Mouse (Mus musculus) forebrain, embryonic 15.5 days (tissue): ENCODE results near the gene Tmem212. TPM values are rescaled to one million over a fixed set of nuclear protein-coding genes. Genes with fewer than 3 reads are reported as not detected.

Source experiments
- ATAC-seq: fragments of 200-750 bp; cut with Nextera tagmentation; replicated peaks from 2 replicates; pipeline ENCODE4 v1.8.0; 2017; ENCODE audit warnings: mild to moderate bottlenecking, moderate TSS enrichment, moderate library complexity
- H3K27ac ChIP-seq: fragments of 300-500 bp; sonication (generic); replicated peaks from 2 replicates; pipeline ENCODE4 v1.5.1; 2015; ENCODE audit warnings: mild to moderate bottlenecking, inconsistent platforms
- H3K27me3 ChIP-seq: fragments of 300-500 bp; sonication (generic); 2 replicates; pipeline ENCODE4 v1.6.1; 2015; ENCODE audit warnings: inconsistent platforms
- H3K36me3 ChIP-seq: fragments of 300-500 bp; sonication (generic); 2 replicates; pipeline ENCODE4 v1.6.1; 2015; ENCODE audit warnings: mild to moderate bottlenecking, inconsistent platforms
- H3K4me1 ChIP-seq: fragments of 300-500 bp; sonication (generic); 2 replicates; pipeline ENCODE4 v1.6.1; 2015; ENCODE audit warnings: inconsistent platforms
- H3K4me2 ChIP-seq: fragments of 300-500 bp; sonication (generic); replicated peaks from 2 replicates; pipeline ENCODE4 v1.6.1; 2015; ENCODE audit warnings: mild to moderate bottlenecking, inconsistent platforms
- H3K4me3 ChIP-seq: fragments of 300-500 bp; sonication (generic); 2 replicates; pipeline ENCODE4 v1.5.1; 2015; ENCODE audit warnings: mild to moderate bottlenecking, inconsistent platforms
- H3K9ac ChIP-seq: fragments of 300-500 bp; sonication (generic); replicated peaks from 2 replicates; pipeline ENCODE4 v1.6.1; 2015; ENCODE audit warnings: mild to moderate bottlenecking, inconsistent platforms
- H3K9me3 ChIP-seq: fragments of 300-500 bp; sonication (generic); 2 replicates; pipeline ENCODE4 v1.6.1; 2016; ENCODE audit warnings: inconsistent platforms
- WGBS: fragments of 180-500 bp; shearing (Covaris S2); methylation state at CpG from one replicate; pipeline ENCODE4 v1.1.7; 2015; ENCODE audit warnings: mixed read lengths; 5-methylcytosine and 5-hydroxymethylcytosine counted together
- polyA plus RNA-seq: library from polyadenylated mRNA; unstranded; fragments of >200 nt; fragmentation: Nextera tagmentation; extraction: Ambion mirVana; gene quantifications from 2 replicates; pipeline ENCODE4 v1.2.1, GENCODE M21; 2015

Tmem212 gene
- polyA plus RNA-seq, 1 experiment from 2014 or later: not detected

DNA sequence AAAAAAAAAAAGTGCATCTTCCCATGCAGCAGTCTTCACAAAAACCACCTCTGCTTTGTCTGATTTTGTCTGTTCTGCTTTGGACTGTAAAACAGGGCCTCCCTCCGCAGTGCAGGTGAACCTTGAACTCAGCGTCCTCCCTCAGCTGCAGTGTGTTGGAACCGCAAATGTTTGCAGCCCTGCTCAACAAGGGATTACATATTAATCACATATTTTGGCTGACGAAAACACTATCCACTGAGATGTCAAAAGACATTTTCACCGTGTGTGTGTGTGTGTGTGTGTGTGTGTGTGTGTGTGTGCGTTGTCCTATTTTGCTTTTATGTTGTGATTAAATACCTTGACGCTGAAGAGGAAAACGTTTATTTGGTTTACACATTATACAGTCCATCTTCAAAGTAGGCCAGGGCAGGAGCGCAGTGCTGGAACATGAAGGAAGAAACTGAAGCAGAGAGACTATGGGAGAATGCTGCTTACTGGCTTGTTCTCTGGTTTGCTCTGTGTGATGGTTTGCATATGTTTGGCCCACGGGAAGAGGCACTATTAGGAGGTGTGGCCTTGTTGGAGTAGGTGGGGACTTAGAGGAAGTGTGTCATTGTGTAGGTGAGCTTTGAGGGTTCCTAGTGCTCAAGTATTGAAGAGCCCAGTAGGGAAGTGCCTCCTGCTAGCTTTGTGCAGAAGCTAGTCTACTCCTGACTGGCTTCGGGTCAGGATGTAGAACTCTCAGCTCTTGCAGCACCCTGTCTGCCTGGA is 25.3 kb upstream of the Tmem212 start:
- no peak overlapping the region for H3K9ac ChIP-seq
- H3K27me3 ChIP-seq: no peaks in the 10 kb centered on the region
- H3K4me2 ChIP-seq: no peak overlapping the region
- H3K4me1 ChIP-seq: no peaks in the 10 kb centered on the region
- no peaks in the 10 kb centered on the region for H3K36me3 ChIP-seq
- no peaks in the 10 kb centered on the region for H3K9me3 ChIP-seq
- 91% methylated on average over 11 of the region's 11 CpGs for whole genome bisulfite sequencing
- H3K4me3 ChIP-seq: no peak overlapping the region
- no peak overlapping the region for H3K27ac ChIP-seq
- ATAC-seq: no peak

DNA sequence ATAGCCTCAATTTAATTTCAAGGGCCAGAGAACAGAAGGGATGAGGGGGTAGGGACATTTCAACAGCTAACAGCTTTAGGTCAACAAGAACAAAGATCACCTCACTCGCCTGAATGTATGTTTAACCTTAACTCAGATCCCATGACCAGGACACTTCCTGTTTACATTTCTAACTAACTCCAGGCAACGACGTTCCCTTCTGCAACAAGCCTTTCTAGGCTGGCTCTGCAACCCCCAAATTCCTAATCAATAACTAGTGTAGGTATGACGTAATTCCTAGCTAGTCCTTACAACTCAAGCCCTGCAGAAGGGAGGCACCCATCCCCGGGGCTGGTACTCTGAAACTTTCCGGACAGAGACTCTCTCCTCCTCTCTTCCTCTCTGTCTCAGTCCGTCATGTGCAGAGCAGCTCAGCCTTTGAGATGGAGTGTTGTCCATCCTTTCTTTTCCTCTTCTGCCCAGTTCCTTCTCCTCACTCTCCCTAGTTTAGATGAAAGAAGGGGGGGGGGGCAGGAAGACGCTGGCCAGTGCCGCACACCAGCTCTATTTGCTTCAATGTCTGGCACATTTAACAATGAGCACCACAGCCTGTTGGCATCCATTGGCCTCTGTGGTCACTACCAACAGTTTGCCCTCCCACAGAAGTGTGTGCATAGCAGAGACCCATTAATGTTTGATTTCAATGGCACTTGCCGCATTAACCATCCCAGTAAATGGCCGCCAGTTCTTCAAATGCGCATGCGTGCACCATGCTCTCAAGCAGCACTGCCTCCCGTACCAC is 22.7 kb upstream of the Tmem212 start:
- Histone ChIP-seq H3K4me2 (no peak overlapping the region), H3K9me3 (no peaks in the 10 kb centered on the region), H3K9ac (no peak overlapping the region), H3K36me3 (no peaks in the 10 kb centered on the region), H3K4me3 (no peak overlapping the region), H3K27ac (no peak overlapping the region), H3K4me1 (no peaks in the 10 kb centered on the region), H3K27me3 (no peaks in the 10 kb centered on the region)
- WGBS: 93% methylated on average over 14 of the region's 14 CpGs
- ATAC-seq: no peak

DNA sequence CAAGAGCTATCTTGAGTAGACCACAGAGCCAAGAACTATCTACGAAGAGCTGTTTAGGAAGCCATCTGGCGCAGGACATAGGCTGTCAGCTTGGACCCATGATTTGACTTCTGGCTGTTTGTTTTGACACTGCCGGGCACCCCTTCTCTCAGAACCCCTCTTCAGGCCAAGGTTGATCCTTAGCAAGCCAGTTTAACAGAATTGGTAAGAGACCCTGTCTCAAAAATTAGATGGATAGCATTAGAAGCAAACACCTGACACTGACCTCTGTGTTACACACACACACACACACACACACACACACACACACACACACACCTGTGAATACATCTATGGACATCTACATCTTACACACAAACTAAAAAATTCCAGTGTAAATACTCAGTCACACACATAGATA is 12.8 kb upstream of the Tmem212 start:
- Histone ChIP-seq H3K36me3 (no peaks in the 10 kb centered on the region), H3K4me3 (no peak overlapping the region), H3K9me3 (no peaks in the 10 kb centered on the region), H3K9ac (no peak overlapping the region), H3K4me1 (no peaks in the 10 kb centered on the region), H3K27ac (no peak overlapping the region), H3K27me3 (no peaks in the 10 kb centered on the region), H3K4me2 (no peak overlapping the region)
- no peak for ATAC-seq
- WGBS: 96% methylated on average over 3 of the region's 3 CpGs

DNA sequence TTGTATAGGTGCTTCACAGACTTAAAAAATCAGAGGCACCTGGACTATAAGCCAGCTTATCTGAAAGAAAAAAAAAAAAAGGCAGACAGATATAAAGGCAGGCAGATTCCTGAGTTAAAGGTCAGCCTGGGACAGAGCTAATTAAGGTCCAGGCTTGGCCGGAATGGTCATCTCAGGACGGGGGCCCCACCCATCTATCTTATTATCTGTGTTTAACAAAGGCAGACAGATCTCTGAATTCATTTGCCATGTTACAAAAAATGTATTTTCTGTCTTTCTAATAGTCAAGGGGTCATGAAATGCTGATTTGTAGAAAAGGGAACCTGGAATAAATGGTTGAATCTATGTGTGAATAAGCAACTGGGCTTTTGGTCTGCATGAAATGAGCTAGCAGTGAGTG is 12.1 kb upstream of the Tmem212 start:
- no peaks in the 10 kb centered on the region for H3K9me3 ChIP-seq

DNA sequence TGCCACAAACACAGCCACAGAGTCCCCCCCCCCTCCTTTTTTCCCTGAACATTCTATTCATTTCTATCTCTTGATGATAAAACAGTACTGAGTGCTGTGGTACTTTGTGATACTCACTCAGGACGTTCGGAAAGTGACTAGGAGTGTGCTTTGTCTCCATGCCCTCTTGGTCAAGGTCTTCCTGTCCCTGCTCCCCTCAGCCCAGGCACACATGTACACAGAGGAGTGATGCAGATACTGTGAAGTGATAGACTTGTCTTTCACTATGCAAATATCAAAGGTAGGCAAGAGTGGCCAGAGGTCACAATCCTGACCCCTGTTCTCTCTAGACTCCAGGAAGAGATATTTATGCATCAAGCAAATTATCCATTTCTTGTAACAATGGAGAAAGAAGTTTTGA is 11.1 kb upstream of the Tmem212 start:
- Histone ChIP-seq H3K27ac (no peak overlapping the region), H3K27me3 (no peaks in the 10 kb centered on the region), H3K4me1 (no peaks in the 10 kb centered on the region), H3K4me2 (no peak overlapping the region), H3K36me3 (no peaks in the 10 kb centered on the region), H3K9ac (no peak overlapping the region), H3K4me3 (no peak overlapping the region), H3K9me3 (no peaks in the 10 kb centered on the region)
- ATAC-seq: no peak
- WGBS: 80% methylated on average over 2 of the region's 2 CpGs

More for the DNA sequence above, 12.1 kb upstream of the Tmem212 start:
- Histone ChIP-seq H3K36me3 (no peaks in the 10 kb centered on the region), H3K4me3 (no peak overlapping the region), H3K9ac (no peak overlapping the region), H3K27ac (no peak overlapping the region), H3K27me3 (no peaks in the 10 kb centered on the region), H3K4me1 (no peaks in the 10 kb centered on the region), H3K4me2 (no peak overlapping the region)
- ATAC-seq: no peak
- WGBS: 79% methylated on average over 2 of the region's 2 CpGs

DNA sequence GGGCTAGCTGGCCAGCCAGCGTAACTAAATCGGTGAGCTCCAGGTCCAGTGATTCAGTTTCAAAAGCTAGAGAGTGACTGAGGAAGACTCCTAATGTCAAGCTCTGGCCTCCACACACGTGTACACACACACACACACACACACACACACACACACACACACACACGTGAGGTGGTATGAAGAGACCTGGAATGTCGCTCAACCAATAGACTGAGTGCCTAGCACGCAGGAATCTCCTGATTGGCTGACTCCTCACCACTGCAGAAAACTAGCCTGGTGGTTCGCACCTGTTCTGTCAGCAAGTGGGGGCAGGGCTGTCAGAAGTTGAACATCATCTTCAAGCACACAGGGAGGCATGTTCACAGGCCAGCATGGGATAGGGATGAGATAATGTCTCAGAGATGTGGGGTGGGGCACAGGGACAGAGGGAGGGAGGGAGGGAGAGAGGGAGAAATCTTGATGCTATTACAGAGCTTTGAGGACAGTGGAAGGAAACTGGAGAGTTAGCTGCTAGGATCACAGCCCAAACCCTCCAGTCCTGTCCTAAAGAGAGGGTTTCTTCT is 10.6 kb upstream of the Tmem212 start:
- no peak overlapping the region for H3K4me3 ChIP-seq
- 75% methylated on average over 7 of the region's 7 CpGs for WGBS
- ATAC-seq: no peak
- no peaks in the 10 kb centered on the region for H3K4me1 ChIP-seq
- H3K27ac ChIP-seq: no peak overlapping the region
- H3K9me3 ChIP-seq: no peaks in the 10 kb centered on the region
- no peak overlapping the region for H3K4me2 ChIP-seq
- H3K27me3 ChIP-seq: no peaks in the 10 kb centered on the region
- no peaks in the 10 kb centered on the region for H3K36me3 ChIP-seq
- no peak overlapping the region for H3K9ac ChIP-seq

DNA sequence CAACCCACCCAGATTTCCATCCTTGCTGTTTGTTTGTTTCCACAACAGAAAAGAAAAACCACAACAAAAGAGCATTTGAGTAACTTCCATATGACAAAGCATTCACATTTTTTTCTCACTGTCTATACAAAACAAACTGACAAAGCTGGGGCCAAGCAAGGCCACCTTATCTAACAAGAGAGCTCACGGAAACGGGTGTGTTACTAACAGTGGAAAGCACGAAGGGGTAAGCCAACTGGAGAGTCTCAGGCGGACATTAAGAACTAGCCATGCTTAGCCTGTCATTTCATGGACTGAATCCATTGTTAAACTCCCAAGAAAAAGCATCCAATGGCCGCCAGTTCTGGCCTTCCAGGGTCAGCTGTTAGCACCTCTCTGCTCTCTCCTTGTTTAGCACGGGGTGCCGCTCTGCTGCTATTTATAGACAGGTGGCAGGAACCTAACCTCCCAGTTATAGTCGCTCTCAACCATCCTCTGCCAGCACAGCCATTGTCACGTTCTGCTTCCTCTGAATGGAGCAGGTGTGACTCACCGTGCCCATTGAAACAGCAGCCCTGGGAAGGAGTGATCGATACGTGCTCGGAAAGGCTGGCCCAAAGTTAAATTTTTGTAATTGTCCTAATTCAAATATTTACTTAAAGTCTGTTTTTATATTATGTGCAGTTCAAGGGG is 8.6 kb upstream of the Tmem212 start:
- H3K9me3 ChIP-seq: no peaks in the 10 kb centered on the region
- no peaks in the 10 kb centered on the region for H3K27me3 ChIP-seq
- WGBS: 49% methylated on average over 13 of the region's 13 CpGs
- H3K4me1 ChIP-seq: no peaks in the 10 kb centered on the region
- H3K27ac ChIP-seq: no peak overlapping the region
- no peak overlapping the region for H3K9ac ChIP-seq
- H3K4me3 ChIP-seq: no peak overlapping the region
- no peak for ATAC-seq
- no peak overlapping the region for H3K4me2 ChIP-seq
- no peaks in the 10 kb centered on the region for H3K36me3 ChIP-seq

DNA sequence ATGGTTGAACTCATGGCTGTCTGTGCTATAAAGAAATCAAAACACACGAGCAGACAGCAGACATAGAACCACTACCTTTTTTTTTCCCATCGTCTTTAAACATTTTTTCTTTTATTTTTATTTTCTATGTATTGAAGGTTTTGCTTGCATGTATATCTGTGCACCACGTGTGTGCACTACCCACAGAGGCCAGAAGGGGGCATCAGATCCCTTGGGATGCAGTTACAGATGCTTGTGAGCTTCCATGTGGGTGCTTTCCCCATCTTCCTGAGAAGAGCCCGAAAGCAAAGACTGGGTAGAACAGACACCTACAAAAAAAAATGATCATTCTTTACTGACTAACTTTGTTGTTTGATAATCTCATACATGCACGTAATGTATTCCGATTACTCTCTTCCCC is 5.7 kb upstream of the Tmem212 start:
- Histone ChIP-seq H3K27me3 (no peaks in the 10 kb centered on the region), H3K4me3 (no peak overlapping the region), H3K4me2 (no peak overlapping the region), H3K9me3 (no peaks in the 10 kb centered on the region), H3K4me1 (no peaks in the 10 kb centered on the region), H3K27ac (no peak overlapping the region), H3K9ac (no peak overlapping the region), H3K36me3 (no peaks in the 10 kb centered on the region)
- 89% methylated on average over 6 of the region's 6 CpGs for WGBS
- no peak for ATAC-seq

DNA sequence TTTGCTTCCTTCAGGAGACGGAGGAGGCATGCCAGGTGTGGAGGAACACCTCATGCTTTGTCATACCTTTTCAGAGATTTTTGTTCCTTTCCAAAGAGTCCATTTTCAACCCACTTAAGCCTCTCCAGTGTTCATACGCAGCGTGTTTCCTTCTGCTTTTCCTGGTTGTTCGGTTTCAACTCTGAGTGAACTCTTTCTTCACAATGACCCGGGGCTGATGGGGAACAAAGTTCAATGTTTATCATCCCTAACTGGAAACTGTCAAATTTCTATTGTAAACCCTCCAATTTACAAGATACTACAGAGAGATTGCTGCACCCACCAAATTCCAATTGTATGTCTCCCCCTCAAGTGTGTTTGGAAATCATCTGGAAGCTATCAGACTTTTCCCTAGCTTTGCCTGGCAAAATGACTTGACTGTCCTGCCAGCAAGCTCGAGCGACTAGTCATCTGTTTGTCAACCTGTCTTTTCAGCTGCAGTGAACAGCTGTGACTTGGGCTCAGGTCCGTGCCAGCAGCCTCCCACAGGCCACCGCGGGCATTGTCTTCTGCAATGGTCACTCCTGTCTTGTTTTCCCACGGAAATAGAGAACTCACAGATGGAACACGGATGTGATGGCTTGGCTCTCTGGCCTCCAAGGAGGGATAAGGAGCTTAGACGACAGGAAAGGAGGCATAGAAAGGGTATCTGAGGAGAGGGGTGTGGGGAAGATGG is 3.0 kb upstream of the Tmem212 start:
- no peak overlapping the region for H3K4me3 ChIP-seq
- H3K27ac ChIP-seq: no peak overlapping the region
- H3K36me3 ChIP-seq: no peaks in the 10 kb centered on the region
- H3K4me1 ChIP-seq: no peaks in the 10 kb centered on the region
- WGBS: 81% methylated on average over 13 of the region's 13 CpGs
- H3K9me3 ChIP-seq: no peaks in the 10 kb centered on the region
- no peak for ATAC-seq
- no peak overlapping the region for H3K4me2 ChIP-seq
- no peak overlapping the region for H3K9ac ChIP-seq
- no peaks in the 10 kb centered on the region for H3K27me3 ChIP-seq

DNA sequence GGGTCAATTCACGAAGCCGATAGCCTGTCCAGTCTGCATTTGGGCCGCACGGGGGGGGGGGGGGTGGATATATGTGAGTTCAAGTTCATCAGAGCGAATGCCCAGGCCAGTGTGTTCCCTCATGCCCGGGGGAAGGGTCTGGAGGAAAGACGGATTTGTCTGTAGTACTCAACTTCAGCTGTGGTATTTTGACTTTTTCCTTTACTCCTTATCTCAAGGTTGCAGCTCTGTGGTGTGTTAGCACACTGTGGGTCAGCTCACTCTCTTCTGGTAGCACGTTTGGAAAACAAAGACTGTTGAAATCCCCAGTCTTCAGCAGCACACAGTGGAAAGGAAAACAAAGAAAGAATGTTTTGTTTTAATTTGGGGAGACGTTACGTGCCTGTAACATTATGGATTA is 2.0 kb upstream of the Tmem212 start:
- Histone ChIP-seq H3K9me3 (no peaks in the 10 kb centered on the region), H3K36me3 (no peaks in the 10 kb centered on the region), H3K4me1 (no peaks in the 10 kb centered on the region), H3K27ac (no peak overlapping the region), H3K4me2 (no peak overlapping the region), H3K4me3 (no peak overlapping the region), H3K9ac (no peak overlapping the region), H3K27me3 (no peaks in the 10 kb centered on the region)
- no peak for ATAC-seq
- WGBS: 80% methylated on average over 10 of the region's 10 CpGs

DNA sequence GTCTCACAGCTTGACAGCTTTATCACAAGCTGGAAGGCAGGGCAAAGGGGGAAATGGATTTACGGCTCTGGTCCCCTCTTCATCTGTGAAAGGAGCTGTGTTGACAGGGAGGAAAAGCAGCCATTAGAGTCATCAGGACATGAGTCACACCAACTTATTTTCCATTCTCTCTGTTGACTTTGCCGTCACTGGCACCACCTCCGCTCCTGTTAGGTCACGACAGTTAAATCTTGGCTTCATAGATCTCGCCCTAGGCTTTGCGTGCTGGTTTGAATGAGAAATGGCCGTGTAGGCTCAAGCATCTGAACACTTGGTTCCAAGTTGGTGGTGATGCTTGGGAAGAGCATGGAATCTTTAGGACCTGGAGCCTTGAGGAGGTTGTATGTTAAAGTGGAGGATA is 9.6 kb downstream of the Tmem212 start:
- no peak overlapping the region for H3K4me2 ChIP-seq
- 81% methylated on average over 7 of the region's 7 CpGs for WGBS
- ATAC-seq: no peak
- no peak overlapping the region for H3K9ac ChIP-seq
- no peak overlapping the region for H3K27ac ChIP-seq
- no peak overlapping the region for H3K4me3 ChIP-seq
- H3K36me3 ChIP-seq: no peaks in the 10 kb centered on the region
- no peaks in the 10 kb centered on the region for H3K4me1 ChIP-seq
- H3K27me3 ChIP-seq: no peaks in the 10 kb centered on the region
- H3K9me3 ChIP-seq: no peaks in the 10 kb centered on the region

DNA sequence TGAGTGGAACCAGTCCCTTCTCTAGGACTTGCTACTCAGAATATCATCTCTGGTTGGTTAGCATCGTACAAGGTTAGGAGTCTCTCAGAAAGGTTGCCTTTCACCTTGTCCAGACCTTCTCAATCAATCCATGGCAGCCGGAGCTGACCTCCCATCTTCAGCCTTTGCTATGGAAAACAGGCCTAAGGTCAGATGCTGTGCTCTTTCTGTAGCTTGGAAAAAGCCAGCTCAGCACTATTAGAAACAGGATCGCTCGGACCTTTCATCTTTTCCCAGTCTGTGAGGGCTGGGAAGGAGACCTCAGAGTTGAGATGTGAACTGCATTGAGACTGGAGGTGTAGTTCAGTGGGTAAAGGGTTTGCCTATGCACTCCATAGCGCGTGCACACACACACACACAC is 10.6 kb downstream of the Tmem212 start:
- Histone ChIP-seq H3K9me3 (no peaks in the 10 kb centered on the region), H3K4me1 (no peaks in the 10 kb centered on the region), H3K27me3 (no peaks in the 10 kb centered on the region), H3K4me2 (no peak overlapping the region), H3K4me3 (no peak overlapping the region), H3K36me3 (no peaks in the 10 kb centered on the region), H3K9ac (no peak overlapping the region), H3K27ac (no peak overlapping the region)
- no peak for ATAC-seq
- 94% methylated on average over 6 of the region's 6 CpGs for whole genome bisulfite sequencing
